Mouse (Mus musculus) neural tube, embryonic 10.5 days (tissue): ENCODE measurements at regions not wholly inside any gene's neighbourhood (a gene's known extent, or its start where the extent isn't known, plus 50 kb on each side); places are given as distances from the start of the nearest gene placed in this dataset.

Source experiments
- DNase-seq: peaks from one replicate; pipeline ENCODE4 v3.0.0-alpha.2; 2017; ENCODE audit warnings: low spot score; ENCODE audit errors: extremely low spot score

- DNase-seq = no peak
Measured at GRCm38 (mm10) chr3:151333867-151334341, 103.8 kb upstream of the Adgrl4 start.

DNA sequence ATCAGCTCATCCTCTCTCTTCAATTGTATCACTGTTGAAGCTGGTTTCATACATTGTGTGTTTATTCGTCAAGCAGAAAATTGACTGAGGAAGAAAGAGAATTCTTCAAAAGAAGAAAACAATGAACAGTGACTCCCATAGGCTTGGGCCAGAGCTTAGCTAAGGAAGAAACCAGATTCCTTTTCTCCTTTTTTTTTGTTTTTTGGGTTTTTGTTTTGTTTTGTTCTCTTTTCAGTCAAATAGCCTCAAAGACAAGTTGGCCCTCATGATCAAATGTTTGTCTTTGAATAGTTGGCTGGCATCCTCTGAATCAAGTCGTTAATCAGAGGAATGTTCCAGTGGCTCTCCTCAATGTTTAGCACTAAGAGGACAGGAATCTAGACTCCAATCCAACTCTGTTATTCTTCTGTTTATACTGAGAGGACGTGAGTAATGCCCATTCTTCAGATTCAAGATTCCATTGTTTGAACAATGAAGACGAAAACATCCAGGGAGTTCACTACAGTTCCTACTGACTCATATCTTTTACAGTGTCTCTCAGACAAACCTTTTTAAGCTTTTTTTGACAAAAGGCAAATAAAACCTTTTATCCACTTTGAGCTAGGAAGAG is 86.1 kb upstream of the Adgrl4 start:
- no peak for DNase-seq

DNA sequence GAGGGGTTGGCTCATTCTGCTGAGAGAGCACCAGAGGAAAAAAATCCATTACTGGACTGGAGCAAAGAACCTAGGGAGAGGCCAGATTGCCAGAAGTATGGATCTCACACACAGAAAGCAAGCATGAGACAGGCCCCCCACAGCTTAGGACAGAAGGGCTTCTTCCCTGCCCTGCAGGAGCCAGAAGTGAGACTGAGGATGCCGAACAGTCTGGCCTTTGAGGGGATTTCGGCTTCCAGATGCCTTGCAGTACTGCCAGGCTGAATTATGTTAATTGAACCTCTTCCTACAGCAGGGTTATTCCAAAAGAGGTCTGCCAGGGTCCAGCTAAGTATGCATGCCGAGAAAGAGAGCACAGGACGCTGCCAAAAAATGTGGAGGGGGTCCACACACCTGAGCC is 71.4 kb upstream of the Adgrl4 start:
- DNase-seq = no peak

DNA sequence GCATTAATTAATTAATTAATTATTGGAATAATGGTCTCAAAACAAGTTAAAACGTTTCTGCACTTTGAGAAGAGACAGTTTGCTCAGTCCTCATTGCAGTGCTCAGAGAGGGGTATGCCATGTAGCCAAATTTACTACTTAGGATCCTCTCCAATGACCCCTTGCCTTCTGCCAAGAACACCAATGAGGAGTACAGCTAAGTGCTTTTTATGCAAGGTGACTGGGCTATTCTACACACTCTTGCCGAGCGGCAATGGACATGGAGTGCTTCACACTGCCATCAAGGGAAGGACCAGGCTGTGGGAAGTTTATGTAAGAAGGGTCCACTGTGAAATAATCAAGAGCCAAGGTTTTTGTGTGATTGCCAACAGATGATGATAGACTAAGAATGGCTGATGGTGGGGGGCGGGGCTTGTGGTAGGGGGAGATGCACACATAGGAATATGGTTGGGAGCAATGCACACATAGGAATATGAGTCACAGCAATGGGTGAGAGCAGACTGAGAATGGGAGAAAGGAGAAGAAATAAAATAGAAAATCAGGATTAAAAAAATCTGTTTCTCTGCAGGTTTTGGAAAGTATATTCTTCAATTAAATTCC is 70.9 kb upstream of the Adgrl4 start:
- no peak for DNase-seq

GRCm38 (mm10) chr3:151383326-151384019 is 54.2 kb upstream of the Adgrl4 start:
- DNase-seq = no peak

DNA sequence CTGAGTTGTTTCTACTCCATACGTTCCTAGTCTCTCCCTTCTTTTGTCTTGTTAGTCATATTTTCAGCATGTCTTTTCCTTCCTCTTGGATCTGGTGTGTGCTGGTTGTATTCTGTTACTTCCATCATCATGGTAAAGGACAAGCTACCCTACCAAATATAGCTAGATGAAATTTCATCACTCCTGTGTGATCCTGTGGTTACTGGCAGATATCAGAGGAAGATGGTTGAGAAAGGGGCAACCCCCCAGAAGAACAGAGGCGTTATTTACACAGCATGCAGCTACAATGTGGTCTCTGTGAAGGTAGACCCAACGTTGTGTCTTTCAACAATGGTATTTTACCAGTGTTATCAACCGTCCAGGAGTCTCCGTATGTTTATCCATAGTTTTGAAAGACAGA is 52.8 kb upstream of the Adgrl4 start:
- DNase-seq = no peak

DNA sequence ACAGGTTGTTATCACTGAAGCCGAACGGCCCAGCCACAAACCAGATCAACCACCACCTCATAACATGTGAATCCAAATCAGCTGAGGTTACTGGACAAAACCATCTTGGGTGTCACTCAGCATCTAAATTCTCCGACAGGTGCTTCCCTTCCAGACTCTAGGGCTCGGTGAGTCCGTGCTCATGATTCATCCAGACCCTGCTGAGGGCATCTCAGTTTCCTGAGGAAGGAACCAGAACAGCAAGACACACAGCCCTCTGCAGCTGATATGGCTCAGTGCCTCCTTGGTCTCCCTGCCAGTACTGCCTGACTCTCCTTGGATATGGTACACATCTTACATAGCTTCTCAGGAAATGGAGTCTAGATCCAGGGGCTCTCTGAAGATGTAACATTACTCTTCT is 51.6 kb upstream of the Adgrl4 start:
- no peak for DNase-seq
